Mouse (Mus musculus) ES-Bruce4 (cell line): Measurements from ENCODE around the gene Smtnl1. TPM values are rescaled to one million over a fixed set of nuclear protein-coding genes. Genes with fewer than 3 reads are reported as not detected.

Source experiments
- H3K27ac ChIP-seq: 2 replicates; pipeline ENCODE4 v1.5.1; 2012; ENCODE audit warnings: low read length, inconsistent platforms; ENCODE audit not compliant: insufficient read depth
- H3K27me3 ChIP-seq: 2 replicates; pipeline ENCODE4 v1.6.1; 2012; ENCODE audit warnings: mild to moderate bottlenecking, low read length, inconsistent platforms; ENCODE audit not compliant: control insufficient read depth, poor library complexity, insufficient read depth, severe bottlenecking
- H3K36me3 ChIP-seq: 2 replicates; pipeline ENCODE4 v1.6.1; 2012; ENCODE audit warnings: inconsistent platforms, mild to moderate bottlenecking, low read length, moderate library complexity; ENCODE audit not compliant: control insufficient read depth, poor library complexity, insufficient read depth, severe bottlenecking
- H3K4me1 ChIP-seq: one replicate; pipeline ENCODE4 v1.8.1; 2011; ENCODE audit warnings: low read length; ENCODE audit not compliant: control insufficient read depth, insufficient read depth
- H3K4me3 ChIP-seq: 2 replicates; pipeline ENCODE4 v1.5.1; 2011; ENCODE audit warnings: low read depth, mild to moderate bottlenecking, low read length
- H3K9ac ChIP-seq: 2 replicates; pipeline ENCODE4 v1.6.1; 2012; ENCODE audit warnings: low read depth, mild to moderate bottlenecking, inconsistent platforms; ENCODE audit not compliant: poor library complexity, severe bottlenecking
- H3K9me3 ChIP-seq: replicated peaks from 2 replicates; pipeline ENCODE4 v1.6.1; 2012; ENCODE audit warnings: mild to moderate bottlenecking, low read length, inconsistent platforms; ENCODE audit not compliant: control insufficient read depth, poor library complexity, insufficient read depth, severe bottlenecking
- CTCF ChIP-seq: IDR thresholded peaks from one replicate; pipeline ENCODE4 v1.8.1; 2011; ENCODE audit warnings: low read depth, low read length
- EP300 ChIP-seq: IDR thresholded peaks from 2 replicates; pipeline ENCODE4 v1.6.1; 2011; ENCODE audit warnings: low read depth, low read length; ENCODE audit not compliant: insufficient read depth
- POLR2A ChIP-seq: IDR thresholded peaks from one replicate; pipeline ENCODE4 v1.8.1; 2011; ENCODE audit warnings: low read length; ENCODE audit not compliant: insufficient read depth
- polyA plus RNA-seq: library from polyadenylated mRNA; stranded (reverse); fragments of >200 nt; gene quantifications from 2 replicates; pipeline ENCODE4 v1.2.4, GENCODE M21; 2011; ENCODE audit warnings: low read depth; ENCODE audit not compliant: missing spikeins, insufficient read depth, insufficient read length

Gene Smtnl1
- polyA plus RNA-seq, 1 experiment, result 2.6 TPM

DNA sequence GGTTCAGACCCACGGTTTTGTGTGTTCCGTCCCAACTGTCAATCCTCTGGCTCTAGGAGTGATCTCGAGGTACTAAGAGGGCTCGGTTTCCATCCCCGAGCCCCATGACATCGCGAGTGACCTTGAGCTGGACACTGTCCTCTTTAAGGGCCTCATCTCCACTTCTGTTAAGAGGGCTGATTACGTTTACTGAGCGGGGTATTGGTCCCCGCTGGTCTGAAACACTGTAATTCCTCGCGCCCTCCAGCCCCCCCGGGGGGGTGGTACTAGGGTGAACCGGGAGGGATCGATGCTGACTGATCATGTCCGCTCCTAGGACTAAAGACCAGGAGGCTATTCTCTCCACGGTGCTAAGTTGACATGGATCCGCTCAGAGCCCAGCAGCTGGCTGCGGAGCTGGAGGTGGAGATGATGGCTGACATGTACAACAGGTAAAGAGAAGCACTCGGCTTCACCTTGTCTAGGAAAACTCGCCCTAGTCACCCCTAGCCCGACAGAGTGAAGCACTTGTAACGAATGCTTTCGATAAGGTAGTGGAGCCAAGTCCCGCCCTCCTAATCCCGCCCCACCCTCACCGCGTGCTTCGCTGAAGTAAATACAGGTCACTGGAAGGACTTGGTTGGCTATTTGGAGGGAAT lies 5.0 kb upstream of the Smtnl1 start:
- Histone ChIP-seq H3K9ac (peak overlapping the region; percentile 78), H3K27me3 (no peaks in the 10 kb centered on the region), H3K27ac (peak overlapping the region; percentile 16; the same call in 1 of the 2 replicates), H3K9me3 (no peaks in the 10 kb centered on the region), H3K36me3 (peaks cover 11% of the 10 kb centered on the region), H3K4me1 (no peaks in the 10 kb centered on the region), H3K4me3 (peak overlapping the region; percentile 92)
- no peak for TF ChIP-seq POLR2A
- no peak for TF ChIP-seq EP300
- TF ChIP-seq CTCF, result no peak

DNA sequence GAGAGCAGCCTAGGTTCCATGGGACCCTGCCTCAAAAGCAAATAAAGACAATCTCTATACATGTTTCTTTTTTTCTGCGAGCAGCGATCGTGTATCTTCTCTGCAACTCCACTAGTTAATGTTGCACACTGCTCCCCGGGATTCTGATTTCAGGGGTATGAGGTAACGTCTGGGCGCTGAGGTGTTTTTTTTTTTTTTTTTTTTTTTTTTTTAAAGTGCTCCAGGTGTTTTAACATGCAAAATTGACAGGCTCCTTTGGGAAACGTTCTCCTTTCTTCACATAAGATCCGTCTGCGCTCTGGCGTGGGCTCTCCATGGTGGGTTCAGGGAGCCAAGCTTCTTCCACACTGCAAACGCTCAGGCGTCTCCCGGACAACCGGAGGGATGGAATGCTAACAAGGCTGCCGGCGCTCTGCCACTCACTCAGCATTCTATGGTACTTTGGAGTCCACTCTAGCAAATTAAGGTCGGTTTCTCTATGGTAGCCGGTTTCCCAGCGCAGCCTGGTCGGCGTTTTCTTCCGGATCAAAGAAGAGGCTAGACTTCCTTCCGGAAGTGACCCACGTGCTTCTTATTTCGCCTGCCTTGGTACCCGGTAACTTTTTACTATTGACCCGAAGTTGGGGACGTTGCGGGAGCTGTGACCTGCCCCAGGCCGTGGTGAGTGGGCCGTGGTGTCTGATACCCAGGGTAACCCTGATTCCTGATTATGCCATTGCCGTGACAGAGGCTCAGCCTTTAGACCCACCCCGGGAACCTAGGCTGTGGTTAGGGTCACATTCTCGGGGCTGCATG lies 4.2 kb upstream of the Smtnl1 start, which contains the start of gene Timm10:
Timm10 (plus strand) TSS at position 510 of the 795 bp plus-strand sequence.
- H3K9ac ChIP-seq, result peak within 1 kb of the TSS; percentile 78
- TF ChIP-seq POLR2A (no peak), EP300 (0 out of 2 replicates have a peak, but pooled peaks have one; percentile 58)
- no peaks in the 10 kb centered on the region for H3K27me3 ChIP-seq
- no peaks in the 10 kb centered on the region for H3K4me1 ChIP-seq
- H3K27ac ChIP-seq, result peak within 1 kb of the TSS; percentile 16; the same call in 1 of the 2 replicates
- H3K36me3 ChIP-seq, result peaks cover 11% of the 10 kb centered on the region
- H3K9me3 ChIP-seq, result no peaks in the 10 kb centered on the region
- peak within 1 kb of the TSS; percentile 92 for H3K4me3 ChIP-seq

DNA sequence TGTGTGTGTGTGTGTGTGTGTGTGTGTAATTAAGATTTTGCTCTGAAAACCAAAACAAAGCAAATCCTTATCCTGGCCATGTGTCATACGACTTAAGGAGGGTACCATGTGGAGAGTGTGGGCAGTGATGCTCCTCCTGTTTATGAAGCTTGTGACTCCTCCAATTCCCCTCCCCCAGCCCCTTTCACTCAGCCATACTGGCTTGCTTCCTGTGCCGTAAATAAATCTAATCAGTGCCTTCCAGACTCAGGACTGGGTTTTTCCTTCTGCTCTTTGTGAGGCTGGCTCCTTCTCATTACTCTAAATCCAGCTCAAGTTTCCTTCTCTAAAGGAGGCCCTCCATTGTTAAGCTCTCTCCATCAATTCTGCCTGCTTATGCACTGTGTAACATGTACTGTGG lies 785 bp upstream of the Smtnl1 start:
- Histone ChIP-seq H3K9ac (no peak overlapping the region), H3K4me3 (no peak overlapping the region), H3K4me1 (no peaks in the 10 kb centered on the region), H3K27ac (no peak overlapping the region), H3K36me3 (no peaks in the 10 kb centered on the region), H3K9me3 (no peaks in the 10 kb centered on the region), H3K27me3 (no peaks in the 10 kb centered on the region)
- TF ChIP-seq CTCF (no peak), EP300 (no peak), POLR2A (no peak)

DNA sequence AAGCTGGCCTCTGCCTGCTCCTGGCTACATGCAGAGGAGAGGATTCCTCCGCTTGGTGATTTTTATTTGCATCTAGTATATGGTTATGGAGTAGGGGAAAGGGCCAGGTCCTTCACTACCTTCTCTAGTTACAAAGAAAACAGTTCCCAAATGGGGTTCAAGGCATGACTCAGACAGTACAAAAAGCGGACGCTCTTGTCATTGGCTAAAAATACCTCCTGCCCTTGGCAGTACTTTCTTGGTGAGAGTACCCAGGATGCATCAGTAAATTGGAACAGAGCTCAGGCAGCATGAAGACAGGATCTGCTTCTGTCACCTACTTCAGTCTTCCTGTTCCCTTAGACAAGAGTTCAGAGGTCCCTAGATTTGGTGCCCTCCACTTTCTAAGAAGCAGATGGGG lies 2.6 kb downstream of the Smtnl1 start:
- H3K4me1 ChIP-seq, result peaks cover 5% of the 10 kb centered on the region
- H3K9me3 ChIP-seq, result no peaks in the 10 kb centered on the region
- no peak overlapping the region for H3K27ac ChIP-seq
- H3K27me3 ChIP-seq, result no peaks in the 10 kb centered on the region
- H3K4me3 ChIP-seq, result no peak overlapping the region
- H3K36me3 ChIP-seq, result no peaks in the 10 kb centered on the region
- TF ChIP-seq POLR2A (no peak), EP300 (no peak), CTCF (no peak)
- no peak overlapping the region for H3K9ac ChIP-seq

DNA sequence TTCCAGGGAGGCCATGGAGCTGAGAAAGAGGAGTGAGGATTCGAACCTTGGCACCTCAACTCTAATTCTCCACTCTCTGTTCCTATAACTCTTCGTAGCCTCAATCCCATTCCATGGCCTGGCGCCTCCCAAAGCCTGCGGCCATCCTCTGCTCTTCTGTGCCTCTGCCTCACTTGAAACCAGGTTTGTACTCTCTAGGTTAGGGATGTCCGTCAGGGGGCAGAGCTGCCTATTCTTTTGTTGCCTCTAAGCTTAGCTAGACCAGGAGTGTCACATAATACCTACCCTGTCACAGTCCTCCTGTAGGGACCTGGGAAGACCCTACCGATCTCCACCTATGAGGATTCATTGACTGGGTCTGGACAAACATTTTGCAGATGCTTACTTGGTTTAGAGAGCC lies 9.8 kb downstream of the Smtnl1 start:
- H3K27ac ChIP-seq, result peak overlapping the region; percentile 11; the same call in 1 of the 2 replicates
- no peaks in the 10 kb centered on the region for H3K9me3 ChIP-seq
- no peak overlapping the region for H3K4me3 ChIP-seq
- H3K9ac ChIP-seq, result no peak overlapping the region
- no peak for TF ChIP-seq POLR2A
- TF ChIP-seq CTCF, result peak; percentile 2
- no peak for TF ChIP-seq EP300
- H3K27me3 ChIP-seq, result no peaks in the 10 kb centered on the region
- H3K36me3 ChIP-seq, result no peaks in the 10 kb centered on the region
- H3K4me1 ChIP-seq, result peaks cover 5% of the 10 kb centered on the region

DNA sequence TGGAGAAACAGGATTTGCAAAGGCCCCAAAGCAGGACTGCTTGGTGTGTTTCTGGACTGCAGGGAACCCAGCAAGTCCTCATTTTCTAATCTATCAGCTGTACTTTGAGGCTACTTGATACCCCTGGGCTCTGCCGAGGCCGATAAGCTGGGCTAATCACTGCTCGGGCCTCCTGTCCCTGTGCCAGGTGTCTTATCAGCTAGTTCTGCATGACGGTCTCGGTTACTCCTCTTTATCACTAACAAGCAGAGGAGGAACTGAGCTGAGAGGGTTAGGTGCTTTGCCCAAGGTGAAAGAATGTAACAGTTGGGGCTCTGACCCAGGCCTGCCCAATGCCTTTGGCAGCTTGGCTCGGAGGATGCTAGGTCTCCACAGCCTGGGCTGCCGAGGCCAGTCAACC lies 10.6 kb downstream of the Smtnl1 start:
- H3K4me1 ChIP-seq, result peaks cover 5% of the 10 kb centered on the region
- no peaks in the 10 kb centered on the region for H3K27me3 ChIP-seq
- H3K36me3 ChIP-seq, result no peaks in the 10 kb centered on the region
- no peak overlapping the region for H3K4me3 ChIP-seq
- H3K9ac ChIP-seq, result no peak overlapping the region
- H3K27ac ChIP-seq, result 0 out of 2 replicates have a peak overlapping the region, but pooled peaks have one; percentile 17
- TF ChIP-seq EP300 (no peak), CTCF (no peak), POLR2A (no peak)
- H3K9me3 ChIP-seq, result no peaks in the 10 kb centered on the region
